Mouse (Mus musculus): ENCODE measurements around the gene Tekt3. TPM values are rescaled to one million over a fixed set of nuclear protein-coding genes. Genes with fewer than 3 reads are reported as not detected.

Tekt3 gene
- polyA plus RNA-seq, 1 experiment from 2014 or later: not detected

DNA sequence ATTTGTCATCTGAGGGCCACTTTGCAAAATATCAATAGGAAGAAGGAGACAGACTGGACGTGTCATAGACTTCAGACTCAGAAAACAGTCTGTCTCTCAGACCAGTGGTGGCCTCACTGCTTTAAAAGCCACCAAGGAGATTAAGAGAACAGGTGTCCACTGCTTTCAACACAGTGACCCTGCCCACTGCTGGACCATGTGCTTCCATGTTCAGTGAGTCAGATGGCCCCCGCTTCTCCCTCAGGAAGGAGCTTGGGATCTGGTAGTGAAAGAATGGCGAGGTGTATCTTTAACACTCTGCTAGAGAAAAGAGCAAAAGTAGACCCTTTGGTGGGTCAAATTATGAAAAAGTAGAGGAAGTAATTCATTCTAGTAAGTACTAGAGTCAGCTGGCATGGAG lies 48.9 kb downstream of the Tekt3 start:
- ATAC-seq (ENCODE audit: insufficient read depth, low FRiP score, low read depth): no peak
- Histone ChIP-seq H3K4me2 (no peak overlapping the region), H3K9ac (no peak overlapping the region), H3K36me3 (no peaks in the 10 kb centered on the region), H3K4me1 (no peaks in the 10 kb centered on the region), H3K27ac (no peak overlapping the region), H3K4me3 (replicated peaks) (no peak overlapping the region), H3K27me3 (replicated peaks) (no peaks in the 10 kb centered on the region), H3K9me3 (no peaks in the 10 kb centered on the region)
- 80% methylated on average over 3 of the region's 3 CpGs for WGBS

DNA sequence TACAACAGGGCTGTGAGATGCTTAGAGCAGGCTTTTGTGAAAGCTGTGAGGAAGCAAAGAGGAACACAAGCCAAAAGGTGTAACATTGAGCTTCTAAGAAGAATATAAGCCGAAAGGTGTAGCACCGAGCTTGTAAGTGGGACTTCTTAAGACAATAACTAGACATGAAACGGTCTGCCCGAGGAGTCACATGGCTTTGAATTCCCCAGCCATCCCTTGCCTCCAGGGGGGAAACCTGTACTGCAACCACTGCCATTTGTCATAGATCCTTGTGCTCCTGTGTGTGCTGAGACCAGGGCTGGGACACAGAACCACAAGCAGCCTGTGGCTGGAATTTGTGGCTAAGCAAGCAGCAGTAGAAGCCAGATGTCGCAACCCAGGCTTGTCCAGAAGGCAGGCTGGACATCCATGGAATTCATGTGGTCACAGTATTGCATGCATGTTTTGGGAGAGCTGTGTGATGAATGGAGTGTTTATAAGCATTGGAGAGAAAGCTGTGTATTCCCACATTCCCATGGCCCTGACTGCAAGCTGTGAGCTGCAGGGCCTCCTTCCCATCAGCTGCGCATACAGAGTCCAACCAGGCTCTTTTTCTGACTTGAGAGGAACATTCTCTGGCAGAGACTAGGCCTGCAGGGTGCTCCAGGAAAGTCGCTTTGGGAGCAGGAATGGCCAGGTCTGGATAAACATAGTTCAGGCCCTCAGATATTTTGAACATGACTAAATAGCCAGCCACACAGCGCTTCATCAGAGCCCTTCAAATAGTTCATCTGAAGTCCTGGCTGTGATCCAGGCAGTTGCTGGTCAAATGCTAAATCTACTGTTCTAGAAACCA lies 53.6 kb downstream of the Tekt3 start:
- Histone ChIP-seq H3K4me1 (0 out of 2 replicates have a peak, but pooled peaks cover 7% of the 10 kb centered on the region), H3K36me3 (no peaks in the 10 kb centered on the region), H3K4me2 (no peak overlapping the region), H3K4me3 (replicated peaks) (no peak overlapping the region), H3K27ac (peak overlapping the region; percentile 71), H3K9me3 (no peaks in the 10 kb centered on the region), H3K27me3 (replicated peaks) (no peaks in the 10 kb centered on the region), H3K9ac (no peak overlapping the region)
- peak; percentile 50; the same call in 1 of the 2 replicates for ATAC-seq (ENCODE audit: insufficient read depth, low FRiP score, low read depth)
- WGBS: 60% methylated on average over 8 of the region's 8 CpGs

DNA sequence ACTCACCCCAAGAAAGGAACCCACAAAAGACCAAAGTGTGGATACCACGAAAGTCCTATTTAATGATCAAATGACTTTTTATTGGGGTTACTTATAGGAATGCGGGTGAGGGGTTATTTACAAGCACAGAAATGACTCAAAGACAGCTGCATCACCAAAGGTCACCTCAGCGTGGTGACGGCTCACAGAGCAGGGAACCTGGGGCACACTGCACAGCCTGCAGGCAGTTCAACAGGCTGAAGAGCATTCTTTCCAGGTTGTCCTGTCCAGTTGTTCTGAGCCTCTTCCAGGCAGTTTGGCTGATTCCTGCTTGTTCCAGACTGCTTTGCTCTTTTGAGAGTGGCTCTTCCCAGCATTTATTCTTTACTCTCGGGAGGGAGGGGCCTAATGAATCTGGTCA lies 55.2 kb downstream of the Tekt3 start:
- Histone ChIP-seq H3K9ac (no peak overlapping the region), H3K9me3 (no peaks in the 10 kb centered on the region), H3K36me3 (no peaks in the 10 kb centered on the region), H3K4me3 (replicated peaks) (no peak overlapping the region), H3K4me1 (0 out of 2 replicates have a peak, but pooled peaks cover 7% of the 10 kb centered on the region), H3K4me2 (no peak overlapping the region), H3K27ac (no peak overlapping the region), H3K27me3 (replicated peaks) (no peaks in the 10 kb centered on the region)
- ATAC-seq (ENCODE audit: insufficient read depth, low FRiP score, low read depth): no peak
- 83% methylated on average over 5 of the region's 5 CpGs for WGBS

DNA sequence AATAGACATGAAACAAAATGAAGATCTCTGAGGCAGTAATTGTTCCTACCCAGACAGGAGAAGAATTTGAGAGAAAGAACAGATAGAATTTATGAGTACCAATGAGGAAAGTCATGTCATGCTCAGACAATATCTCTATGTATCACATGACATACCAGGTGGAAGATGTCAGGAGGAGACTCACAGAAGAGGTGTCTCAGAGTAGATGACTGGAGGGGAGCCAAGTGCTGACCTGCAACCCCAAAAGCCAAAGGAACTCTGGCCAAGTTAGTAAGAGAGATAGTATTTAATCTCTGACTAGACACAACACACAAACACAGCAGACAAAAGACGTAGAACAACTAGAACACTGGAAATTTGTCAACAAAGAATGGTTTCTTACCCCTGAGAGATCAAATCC lies 55.8 kb downstream of the Tekt3 start:
- no peak for ATAC-seq (ENCODE audit: insufficient read depth, low FRiP score, low read depth)
- H3K27ac ChIP-seq: no peak overlapping the region
- no peak overlapping the region for H3K4me2 ChIP-seq
- no peak overlapping the region for H3K9ac ChIP-seq
- no peaks in the 10 kb centered on the region for H3K36me3 ChIP-seq
- WGBS: 48% methylated on average over 1 of the region's 1 CpGs
- H3K27me3 ChIP-seq (replicated peaks): no peaks in the 10 kb centered on the region
- H3K9me3 ChIP-seq: no peaks in the 10 kb centered on the region
- no peak overlapping the region for H3K4me3 ChIP-seq (replicated peaks)
- H3K4me1 ChIP-seq: 0 out of 2 replicates have a peak, but pooled peaks cover 7% of the 10 kb centered on the region

DNA sequence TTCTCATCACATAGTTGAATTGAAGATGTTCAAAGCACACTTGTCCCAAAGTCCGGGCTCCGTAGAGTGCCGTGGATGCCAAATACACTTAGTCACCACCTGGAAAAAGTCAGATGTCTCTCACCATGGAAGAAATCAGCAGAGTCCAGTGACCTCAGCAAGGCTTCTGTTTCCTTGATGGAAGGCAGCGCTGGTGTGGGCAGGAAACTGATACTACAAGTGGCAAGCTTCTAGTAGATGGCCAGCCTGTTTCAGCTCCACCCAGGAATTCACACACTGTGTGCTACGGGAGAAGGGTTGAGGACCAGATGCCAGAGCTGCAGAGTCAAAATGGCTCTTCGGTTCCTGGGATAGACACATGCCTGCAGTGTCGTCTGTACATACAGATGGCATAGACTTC lies 58.3 kb downstream of the Tekt3 start:
- Histone ChIP-seq H3K4me1 (peaks cover 10% of the 10 kb centered on the region; the same call in 1 of the 2 replicates), H3K4me2 (no peak overlapping the region), H3K9ac (no peak overlapping the region), H3K27ac (no peak overlapping the region), H3K4me3 (replicated peaks) (no peak overlapping the region), H3K9me3 (no peaks in the 10 kb centered on the region), H3K27me3 (replicated peaks) (no peaks in the 10 kb centered on the region), H3K36me3 (no peaks in the 10 kb centered on the region)
- WGBS: 73% methylated on average over 7 of the region's 7 CpGs
- ATAC-seq (ENCODE audit: insufficient read depth, low FRiP score, low read depth): no peak

DNA sequence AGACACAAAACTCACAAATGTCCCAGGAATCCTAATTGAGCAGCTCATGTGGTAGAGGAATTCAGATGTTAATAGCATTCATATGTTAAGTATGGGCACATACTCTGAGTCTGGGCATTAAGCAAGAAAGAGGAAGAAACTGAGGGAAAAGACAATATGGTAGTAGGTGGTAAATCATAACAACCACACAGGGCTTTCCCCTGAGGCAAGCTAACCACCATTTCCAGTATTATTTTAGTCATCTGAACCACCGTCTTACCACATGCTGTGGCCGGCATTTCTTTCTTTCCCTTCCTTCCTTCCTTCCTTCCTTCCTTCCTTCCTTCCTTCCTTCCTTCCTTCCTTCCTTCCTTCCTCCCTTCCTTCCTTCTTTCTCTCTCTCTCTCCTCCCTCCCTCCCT lies 60.8 kb downstream of the Tekt3 start:
- ATAC-seq (ENCODE audit: insufficient read depth, low FRiP score, low read depth): no peak
- H3K4me3 ChIP-seq (replicated peaks): no peak overlapping the region

DNA sequence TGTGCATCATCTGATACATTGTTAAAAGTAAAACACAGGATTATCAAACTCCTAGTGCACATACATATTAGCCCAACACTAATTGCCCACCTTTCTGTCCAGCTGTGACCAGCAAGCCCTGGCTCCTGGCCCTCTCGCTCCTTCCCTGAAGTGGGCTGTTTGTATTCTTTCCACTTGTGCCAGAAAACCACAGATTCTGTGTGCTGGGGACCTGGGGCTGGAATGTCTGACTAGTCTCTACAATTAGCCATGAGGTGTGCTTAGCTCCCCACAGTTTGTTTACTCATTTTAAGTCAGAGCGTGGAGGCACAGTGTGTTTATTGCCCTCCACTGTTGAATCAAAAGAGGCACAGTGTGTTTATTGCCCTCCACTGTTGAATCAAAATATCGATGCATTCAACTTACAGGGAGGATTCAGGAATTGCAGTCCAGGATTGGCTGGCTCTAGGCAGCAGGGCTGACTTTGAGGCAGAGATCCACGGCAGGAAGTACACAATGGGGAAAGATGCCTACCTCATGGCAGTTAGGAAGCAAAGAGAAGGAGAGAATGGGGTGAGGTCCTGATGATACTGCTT lies 61.4 kb downstream of the Tekt3 start:
- no peak for ATAC-seq (ENCODE audit: insufficient read depth, low FRiP score, low read depth)
- H3K27ac ChIP-seq: no peak overlapping the region
- H3K27me3 ChIP-seq (replicated peaks): no peaks in the 10 kb centered on the region
- H3K9ac ChIP-seq: no peak overlapping the region
- H3K4me1 ChIP-seq: peaks cover 10% of the 10 kb centered on the region; the same call in 1 of the 2 replicates
- H3K4me2 ChIP-seq: no peak overlapping the region
- no peak overlapping the region for H3K4me3 ChIP-seq (replicated peaks)
- WGBS: 53% methylated on average over 4 of the region's 4 CpGs
- H3K36me3 ChIP-seq: no peaks in the 10 kb centered on the region
- H3K9me3 ChIP-seq: no peaks in the 10 kb centered on the region

More for the DNA sequence above, 60.8 kb downstream of the Tekt3 start:
- Histone ChIP-seq H3K4me2 (no peak overlapping the region), H3K9ac (no peak overlapping the region), H3K36me3 (no peaks in the 10 kb centered on the region), H3K4me1 (peaks cover 10% of the 10 kb centered on the region; the same call in 1 of the 2 replicates), H3K27ac (no peak overlapping the region), H3K27me3 (replicated peaks) (no peaks in the 10 kb centered on the region), H3K9me3 (no peaks in the 10 kb centered on the region)
- 75% methylated on average over 2 of the region's 2 CpGs for WGBS

DNA sequence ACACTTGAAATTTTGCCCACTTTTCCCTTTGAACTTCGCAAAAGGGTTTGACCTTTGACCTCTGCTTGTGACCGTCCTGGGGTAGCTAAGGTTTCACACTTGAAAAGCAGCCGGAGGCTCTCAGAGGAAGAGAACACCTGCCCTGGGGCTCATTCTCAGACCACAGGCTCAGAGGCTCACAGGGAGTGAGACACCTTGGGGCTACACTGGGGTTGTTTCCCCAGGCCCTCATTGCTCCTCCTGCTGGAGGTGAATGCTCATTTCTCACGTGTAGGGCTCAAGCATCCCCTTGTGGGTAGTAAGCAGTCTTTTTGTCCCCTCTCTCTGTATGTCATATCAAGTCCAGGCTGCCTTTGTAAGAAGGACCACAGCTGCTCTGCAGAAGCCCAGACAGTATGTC lies 62.9 kb downstream of the Tekt3 start:
- Histone ChIP-seq H3K4me2 (no peak overlapping the region), H3K27me3 (replicated peaks) (no peaks in the 10 kb centered on the region), H3K36me3 (no peaks in the 10 kb centered on the region), H3K4me3 (replicated peaks) (no peak overlapping the region), H3K4me1 (peaks cover 15% of the 10 kb centered on the region; the same call in 1 of the 2 replicates), H3K27ac (no peak overlapping the region), H3K9me3 (no peaks in the 10 kb centered on the region), H3K9ac (no peak overlapping the region)
- WGBS: 23% methylated on average over 4 of the region's 4 CpGs
- ATAC-seq (ENCODE audit: insufficient read depth, low FRiP score, low read depth): no peak

DNA sequence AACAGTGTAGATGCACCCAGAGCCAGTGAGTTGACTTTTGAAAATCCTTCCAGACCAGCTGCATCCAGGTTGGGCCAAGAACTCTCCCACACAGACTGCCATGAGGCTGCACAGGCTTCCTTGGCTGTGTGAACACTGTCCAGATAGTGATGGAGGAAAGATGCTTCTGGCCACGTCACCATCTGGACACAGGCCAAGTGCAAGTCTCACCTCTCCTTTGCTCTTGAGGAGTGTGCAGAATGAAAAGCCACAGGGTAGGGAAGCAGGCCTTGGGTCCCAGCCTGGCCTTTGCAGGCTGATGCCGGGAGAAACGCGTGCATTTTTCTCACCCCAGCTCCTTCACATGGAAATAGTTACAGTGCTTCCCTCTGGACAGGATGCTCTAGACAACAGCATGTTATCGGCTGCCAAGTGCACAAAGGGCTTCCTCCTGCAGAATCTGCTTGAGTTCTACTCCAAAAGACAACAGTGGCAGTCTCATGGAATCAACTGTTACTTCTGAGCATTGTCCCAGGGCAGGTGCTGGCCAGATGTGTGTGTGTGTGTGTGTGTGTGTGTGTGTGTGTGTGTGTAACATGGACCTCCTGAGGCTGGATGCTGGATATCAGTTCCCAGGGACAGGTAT lies 64.5 kb downstream of the Tekt3 start:
- H3K27me3 ChIP-seq (replicated peaks): 0 out of 2 replicates have a peak, but pooled peaks cover 3% of the 10 kb centered on the region
- H3K4me2 ChIP-seq: no peak overlapping the region
- peak; percentile 51; the same call in 1 of the 2 replicates for ATAC-seq (ENCODE audit: insufficient read depth, low FRiP score, low read depth)
- H3K9me3 ChIP-seq: no peaks in the 10 kb centered on the region
- peaks cover 30% of the 10 kb centered on the region for H3K4me1 ChIP-seq
- 50% methylated on average over 5 of the region's 5 CpGs for WGBS
- no peak overlapping the region for H3K4me3 ChIP-seq (replicated peaks)
- no peaks in the 10 kb centered on the region for H3K36me3 ChIP-seq
- H3K27ac ChIP-seq: peak overlapping the region; percentile 23; the same call in 1 of the 2 replicates
- no peak overlapping the region for H3K9ac ChIP-seq

DNA sequence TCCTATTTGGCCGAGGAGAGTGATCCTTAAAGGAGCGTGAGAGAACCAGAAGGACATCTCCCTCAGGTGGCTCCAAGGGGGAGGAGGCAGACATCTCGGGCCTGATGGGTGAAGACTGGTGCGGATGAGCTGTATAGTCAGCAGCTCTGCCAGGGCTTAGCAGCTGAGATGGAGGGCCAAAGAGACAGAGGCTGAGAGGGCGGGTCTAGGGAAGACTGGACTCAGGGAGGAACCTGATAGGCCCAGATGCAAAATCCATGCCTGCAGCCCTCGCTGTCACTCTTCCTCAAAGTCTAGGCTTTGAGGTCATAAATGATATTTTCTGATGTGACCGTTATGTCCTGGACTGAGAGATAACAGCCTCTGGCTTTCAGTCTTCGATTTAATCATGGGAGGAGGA lies 65.5 kb downstream of the Tekt3 start:
- H3K9me3 ChIP-seq: no peaks in the 10 kb centered on the region
- H3K4me2 ChIP-seq: no peak overlapping the region
- H3K4me1 ChIP-seq: peaks cover 32% of the 10 kb centered on the region
- H3K36me3 ChIP-seq: no peaks in the 10 kb centered on the region
- no peak for ATAC-seq (ENCODE audit: insufficient read depth, low FRiP score, low read depth)
- no peak overlapping the region for H3K9ac ChIP-seq
- 73% methylated on average over 8 of the region's 8 CpGs for WGBS
- H3K27ac ChIP-seq: no peak overlapping the region
- H3K4me3 ChIP-seq (replicated peaks): no peak overlapping the region
- H3K27me3 ChIP-seq (replicated peaks): 0 out of 2 replicates have a peak, but pooled peaks cover 11% of the 10 kb centered on the region

DNA sequence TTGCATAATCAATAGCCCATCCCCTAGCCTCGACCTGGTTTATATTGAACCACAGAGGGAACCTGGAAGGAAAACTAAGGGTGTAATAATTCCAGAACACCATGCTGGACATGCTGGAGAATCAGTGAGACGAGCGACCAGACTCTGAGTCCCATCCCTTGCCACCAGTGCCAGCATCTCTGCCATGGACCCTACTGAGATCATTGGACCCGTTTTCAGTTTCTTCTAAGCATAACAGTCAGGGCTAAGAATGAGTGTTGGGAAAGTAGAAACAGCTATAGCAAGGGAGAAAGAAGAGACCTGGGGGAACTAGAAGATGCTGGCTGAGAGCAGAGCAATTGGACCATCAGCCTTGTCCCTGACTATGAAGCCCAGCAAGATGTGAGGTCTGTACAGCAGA lies 66.1 kb downstream of the Tekt3 start:
- Histone ChIP-seq H3K9ac (no peak overlapping the region), H3K36me3 (no peaks in the 10 kb centered on the region), H3K4me1 (peaks cover 32% of the 10 kb centered on the region), H3K27me3 (replicated peaks) (peaks cover 16% of the 10 kb centered on the region; the same call in 1 of the 2 replicates), H3K4me2 (no peak overlapping the region), H3K4me3 (replicated peaks) (no peak overlapping the region), H3K27ac (no peak overlapping the region), H3K9me3 (no peaks in the 10 kb centered on the region)
- WGBS: 91% methylated on average over 4 of the region's 4 CpGs
- no peak for ATAC-seq (ENCODE audit: insufficient read depth, low FRiP score, low read depth)

DNA sequence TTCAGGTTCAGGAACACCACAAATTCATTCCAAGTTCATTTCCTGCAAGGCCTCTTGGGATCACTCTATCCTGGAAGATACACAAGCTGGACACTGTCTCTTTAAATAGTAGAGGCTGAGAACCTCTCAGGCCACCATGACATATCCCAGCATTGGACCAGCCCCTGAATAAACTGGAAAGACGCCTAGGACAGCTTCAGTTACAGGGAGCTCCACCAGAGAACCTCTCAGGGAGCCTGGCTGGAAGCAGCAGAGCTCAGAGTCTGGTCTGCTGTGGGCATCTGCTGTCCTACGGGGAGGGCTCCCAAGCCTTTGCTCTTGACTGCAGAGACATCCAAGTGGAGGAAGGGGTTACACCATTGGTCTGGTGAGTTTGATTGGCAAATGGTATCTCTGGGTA lies 67.3 kb downstream of the Tekt3 start, which contains the start of gene Pmp22:
Gene Pmp22 (plus strand): TSS at position 199 of the 400 bp plus-strand sequence.
- H3K4me3 ChIP-seq (replicated peaks): peak within 1 kb of the TSS; percentile 21

More for the DNA sequence above, 67.3 kb downstream of the Tekt3 start, which contains the start of gene Pmp22:
- H3K4me1 ChIP-seq: peaks cover 32% of the 10 kb centered on the region
- H3K4me2 ChIP-seq: peak within 1 kb of the TSS; percentile 38
- no peak for ATAC-seq (ENCODE audit: insufficient read depth, low FRiP score, low read depth)
- no peak within 1 kb of the TSS for H3K9ac ChIP-seq
- WGBS: 46% methylated on average over 2 of the region's 2 CpGs
- no peaks in the 10 kb centered on the region for H3K9me3 ChIP-seq
- no peak within 1 kb of the TSS for H3K27ac ChIP-seq
- H3K36me3 ChIP-seq: no peaks in the 10 kb centered on the region
- H3K27me3 ChIP-seq (replicated peaks): peaks cover 27% of the 10 kb centered on the region
